Mouse (Mus musculus): ENCODE data around the gene Irs1. TPM values are rescaled to one million over a fixed set of nuclear protein-coding genes. Genes with fewer than 3 reads are reported as not detected.

The Irs1 gene
- total and polyA plus RNA-seq, 3 experiments, result not detected

GRCm38 (mm10) chr1:82304483-82304882 is 13.3 kb upstream of the Irs1 start:
- Histone ChIP-seq H3K4me3 (replicated peaks in 1 of 3; ENCODE audit: low read depth in 2 of 3, low read length in 2 of 3, poor library complexity in 1 of 3) (no peak overlapping the region), H3K36me3 (replicated peaks in 1 of 2; ENCODE audit: control insufficient read depth in 1 of 2, insufficient read depth in 1 of 2, low read length in 1 of 2) (no peaks in the 10 kb centered on the region), H3K4me1 (ENCODE audit: control insufficient read depth in 1 of 2, insufficient read depth in 2 of 2) (no peaks in the 10 kb centered on the region), H3K27me3 (replicated peaks) (no peaks in the 10 kb centered on the region), H3K27ac (ENCODE audit: insufficient read depth, low read depth) (no peak overlapping the region), H3K4me2 (ENCODE audit: insufficient read depth, low read depth, poor library complexity, severe bottlenecking) (no peak overlapping the region), H3K9me3 (replicated peaks; ENCODE audit: low read length) (no peaks in the 10 kb centered on the region), H3K9ac (ENCODE audit: insufficient read depth, low read depth) (no peak overlapping the region), H3K79me2 (replicated peaks; ENCODE audit: control insufficient read depth, extremely low read depth, insufficient read depth, poor library complexity, severe bottlenecking) (no peaks in the 10 kb centered on the region)
- TF ChIP-seq CHD1 (IDR thresholded peaks at IDR 0.05; ENCODE audit: low read depth, low read length), result no peak
- TF ChIP-seq EP300 (IDR thresholded peaks at IDR 0.05; ENCODE audit: low read length), result no peak
- no peak for TF ChIP-seq USF1 (IDR thresholded peaks at IDR 0.05; ENCODE audit: low read depth, low read length)
- TF ChIP-seq ETS1 (conservative IDR thresholded peaks at IDR 0.05; ENCODE audit: low read depth, low read length), result no peak
- no peak for TF ChIP-seq TBP (conservative IDR thresholded peaks at IDR 0.05; ENCODE audit: low read depth, low read length)
- no peak for TF ChIP-seq ZKSCAN1 (IDR thresholded peaks at IDR 0.05; ENCODE audit: borderline replicate concordance, low read depth, low read length)
- no peak for TF ChIP-seq POLR2A (IDR thresholded peaks at IDR 0.05; ENCODE audit: low read depth, low read length)
- TF ChIP-seq CTCF (conservative IDR thresholded peaks at IDR 0.05 in 1 of 2, IDR thresholded peaks at IDR 0.05 in 1 of 2; ENCODE audit: low read depth in 2 of 2, low read length in 2 of 2), result no peak
- TF ChIP-seq UBTF (IDR thresholded peaks at IDR 0.05; ENCODE audit: low read depth, low read length), result no peak
- dilution Hi-C loops (cut with MboI; ENCODE audit: extremely low pct_ligation_motif_present, extremely low pct_unique_long_range_greater_than_20kb, low sequenced_read_pairs) (no loop called here), in situ Hi-C loops (cut with MboI; ENCODE audit: low pct_ligation_motif_present, low pct_unique_long_range_greater_than_20kb, low sequenced_read_pairs) (no loop called here)
- DNase-seq (ENCODE audit: extremely low read depth), result no peak

DNA sequence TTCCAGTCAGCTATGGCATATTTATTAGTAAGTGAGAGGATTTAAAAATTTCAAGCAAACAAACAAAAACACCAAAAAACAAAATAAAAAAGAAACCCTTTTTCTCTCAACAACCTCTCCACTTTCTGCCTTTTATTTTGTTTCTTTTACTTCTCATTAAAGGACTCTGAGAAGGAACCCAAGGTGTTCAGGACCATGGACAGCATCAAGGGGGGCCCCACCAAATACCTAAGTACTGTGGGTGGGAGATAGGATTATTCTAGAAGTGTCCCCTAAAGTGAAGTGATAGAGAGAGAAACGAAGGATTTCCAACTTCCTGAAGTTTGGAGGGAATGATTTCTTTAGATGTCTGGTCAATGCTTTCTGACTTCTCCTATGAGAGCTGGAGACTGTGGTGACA is 7.4 kb upstream of the Irs1 start:
- Histone ChIP-seq H3K79me2 (replicated peaks; ENCODE audit: control insufficient read depth, extremely low read depth, insufficient read depth, poor library complexity, severe bottlenecking) (no peaks in the 10 kb centered on the region), H3K9me3 (replicated peaks; ENCODE audit: low read length) (no peaks in the 10 kb centered on the region), H3K27ac (ENCODE audit: insufficient read depth, low read depth) (no peak overlapping the region), H3K36me3 (replicated peaks in 1 of 2; ENCODE audit: control insufficient read depth in 1 of 2, insufficient read depth in 1 of 2, low read length in 1 of 2) (no peaks in the 10 kb centered on the region), H3K27me3 (replicated peaks) (no peaks in the 10 kb centered on the region), H3K4me1 (ENCODE audit: control insufficient read depth in 1 of 2, insufficient read depth in 2 of 2) (no peaks in the 10 kb centered on the region), H3K4me3 (replicated peaks in 1 of 3; ENCODE audit: low read depth in 2 of 3, low read length in 2 of 3, poor library complexity in 1 of 3) (no peak overlapping the region), H3K4me2 (ENCODE audit: insufficient read depth, low read depth, poor library complexity, severe bottlenecking) (no peak overlapping the region), H3K9ac (ENCODE audit: insufficient read depth, low read depth) (no peak overlapping the region)
- dilution Hi-C loops (cut with MboI; ENCODE audit: extremely low pct_ligation_motif_present, extremely low pct_unique_long_range_greater_than_20kb, low sequenced_read_pairs) (no loop called here), in situ Hi-C loops (cut with MboI; ENCODE audit: low pct_ligation_motif_present, low pct_unique_long_range_greater_than_20kb, low sequenced_read_pairs) (loop anchor here (25.0 kb wide), 1 partner anchor 986 kb away; no protein-coding TSS in a partner anchor)
- TF ChIP-seq IRF4 (IDR thresholded peaks at IDR 0.05; ENCODE audit: low read depth, low read length) (no peak), NELFE (IDR thresholded peaks at IDR 0.05; ENCODE audit: low read depth, low read length) (no peak), JUND (conservative IDR thresholded peaks at IDR 0.05; ENCODE audit: low read depth, low read length) (no peak), KAT2A (IDR thresholded peaks at IDR 0.05; ENCODE audit: insufficient replicate concordance, low read length) (no peak), RAD21 (IDR thresholded peaks at IDR 0.05; ENCODE audit: low read depth, low read length) (no peak), MYC (IDR thresholded peaks at IDR 0.05; ENCODE audit: low read depth, low read length) (no peak), ZMIZ1 (IDR thresholded peaks at IDR 0.05; ENCODE audit: low read depth, low read length) (no peak), CTCF (conservative IDR thresholded peaks at IDR 0.05 in 1 of 2, IDR thresholded peaks at IDR 0.05 in 1 of 2; ENCODE audit: low read depth in 2 of 2, low read length in 2 of 2) (no peak), ETS1 (conservative IDR thresholded peaks at IDR 0.05; ENCODE audit: low read depth, low read length) (no peak), TBP (conservative IDR thresholded peaks at IDR 0.05; ENCODE audit: low read depth, low read length) (no peak), ZKSCAN1 (IDR thresholded peaks at IDR 0.05; ENCODE audit: borderline replicate concordance, low read depth, low read length) (no peak), CHD1 (IDR thresholded peaks at IDR 0.05; ENCODE audit: low read depth, low read length) (no peak), NRF1 (IDR thresholded peaks at IDR 0.05; ENCODE audit: low read depth, low read length) (no peak), EP300 (IDR thresholded peaks at IDR 0.05; ENCODE audit: low read length) (no peak), GABPA (IDR thresholded peaks at IDR 0.05; ENCODE audit: insufficient replicate concordance, low read depth, low read length) (no peak), ZNF384 (IDR thresholded peaks at IDR 0.05; ENCODE audit: low read depth, low read length) (no peak), MAX (IDR thresholded peaks at IDR 0.05; ENCODE audit: low read length) (no peak), POLR2A (IDR thresholded peaks at IDR 0.05; ENCODE audit: low read depth, low read length) (no peak), PAX5 (IDR thresholded peaks at IDR 0.05; ENCODE audit: low read length) (no peak), JUN (IDR thresholded peaks at IDR 0.05; ENCODE audit: insufficient read depth, low read depth, low read length) (no peak)
- no peak for DNase-seq (ENCODE audit: extremely low read depth)

Measured in CH12.LX (cell line).